Mouse (Mus musculus): Measurements from ENCODE around the gene Spred2.

DNA sequence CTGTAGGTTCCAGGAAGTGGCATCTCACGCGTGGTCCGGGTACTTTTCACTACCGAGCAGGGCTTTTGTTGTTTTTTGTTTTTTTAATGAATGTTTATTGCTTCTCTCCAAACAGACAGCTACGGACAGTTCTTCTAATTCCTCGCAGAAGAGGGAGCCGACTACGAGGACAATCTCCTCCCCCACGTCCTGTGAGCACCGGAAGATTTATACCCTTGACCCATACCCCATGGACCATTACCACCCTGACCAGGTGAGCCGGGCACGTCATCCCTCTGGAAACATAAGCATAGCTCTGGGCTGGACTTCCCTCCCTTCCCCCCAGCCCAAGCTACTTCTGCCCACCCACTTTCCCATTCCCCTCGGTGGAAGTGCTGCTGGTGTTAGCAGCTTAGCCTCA, 93.8 kb downstream of the Spred2 start:
- TF ChIP-seq CTCF (IDR thresholded peaks at IDR 0.05; ENCODE audit: insufficient read depth, low read length) (no peak), POLR2A (IDR thresholded peaks at IDR 0.05; ENCODE audit: borderline replicate concordance, extremely low read depth, low read depth, low read length) (no peak)
